Mouse (Mus musculus) bone marrow macrophage, adult 2 months (primary cell): ENCODE data around the gene Dlgap1. TPM values are rescaled to one million over a fixed set of nuclear protein-coding genes. Genes with fewer than 3 reads are reported as not detected.

Source experiments
- H3K27ac ChIP-seq: 2 replicates; pipeline ENCODE4 v1.5.1; 2012; ENCODE audit warnings: low read depth, low read length; ENCODE audit not compliant: insufficient read depth
- H3K4me1 ChIP-seq: 2 replicates; pipeline ENCODE4 v1.6.1; 2012; ENCODE audit warnings: low read length; ENCODE audit not compliant: control insufficient read depth, insufficient read depth
- H3K4me3 ChIP-seq: 2 replicates; pipeline ENCODE4 v1.5.1; 2012; ENCODE audit warnings: mild to moderate bottlenecking, low read length, moderate library complexity; ENCODE audit not compliant: insufficient read depth
- CTCF ChIP-seq: IDR thresholded peaks from 2 replicates; pipeline ENCODE4 v1.5.1; 2012; ENCODE audit warnings: low read depth, mild to moderate bottlenecking, low read length, moderate library complexity
- POLR2A ChIP-seq: IDR thresholded peaks from 2 replicates; pipeline ENCODE4 v1.6.1; 2012; ENCODE audit warnings: mild to moderate bottlenecking, low read depth, low read length, borderline replicate concordance
- polyA plus RNA-seq: library from polyadenylated mRNA; stranded (reverse); fragments of >200 nt; gene quantifications from 2 replicates; pipeline ENCODE4 v1.2.4, GENCODE M21; 2012; ENCODE audit not compliant: missing spikeins, insufficient read depth, insufficient read length

The Dlgap1 gene
- polyA plus RNA-seq, 1 experiment = not detected

DNA sequence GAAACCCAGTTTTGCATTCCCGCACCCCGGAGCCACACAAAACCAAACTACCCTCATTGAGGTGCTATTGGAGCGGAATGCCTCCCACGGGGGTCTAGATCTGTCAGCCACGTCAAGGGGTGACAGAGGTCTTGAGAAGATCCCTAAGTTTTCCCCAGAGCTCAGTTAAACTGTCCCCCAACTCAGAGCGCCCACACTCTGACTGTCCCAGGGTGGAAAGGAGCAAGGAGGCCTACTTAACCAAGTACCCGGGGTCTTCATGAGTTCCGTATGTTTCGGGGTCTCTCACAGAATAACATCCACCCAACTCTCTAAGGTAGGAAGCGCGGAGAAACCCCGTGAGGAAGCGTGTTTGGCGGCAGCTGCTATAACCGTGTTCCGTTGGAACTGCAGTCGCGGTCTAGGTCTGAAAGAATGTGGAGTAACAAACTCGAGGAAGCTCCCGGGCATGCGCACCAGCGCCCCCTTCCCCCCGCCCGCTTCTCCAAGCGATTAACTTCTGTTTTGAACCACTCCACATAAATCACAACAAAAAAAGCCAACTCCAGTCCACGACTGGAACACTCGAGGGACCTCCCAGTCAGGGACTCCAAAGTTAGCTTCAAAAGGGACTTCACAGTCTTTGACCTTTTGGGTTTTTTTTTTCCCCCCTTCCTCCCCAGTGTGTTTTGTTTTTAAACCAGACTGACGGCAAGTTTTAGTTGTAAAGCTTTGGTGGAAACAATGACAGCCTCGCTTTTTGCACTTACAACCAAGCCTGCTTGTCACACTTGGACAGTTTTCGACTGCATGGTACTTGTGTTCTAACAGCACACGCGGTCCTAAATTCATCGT is 880.7 kb downstream of the Dlgap1 start:
- H3K4me1 ChIP-seq = peaks cover 8% of the 10 kb centered on the region
- no peak for TF ChIP-seq CTCF
- no peak for TF ChIP-seq POLR2A
- H3K27ac ChIP-seq = peak overlapping the region; percentile 80
- H3K4me3 ChIP-seq = peak overlapping the region; percentile 96

DNA sequence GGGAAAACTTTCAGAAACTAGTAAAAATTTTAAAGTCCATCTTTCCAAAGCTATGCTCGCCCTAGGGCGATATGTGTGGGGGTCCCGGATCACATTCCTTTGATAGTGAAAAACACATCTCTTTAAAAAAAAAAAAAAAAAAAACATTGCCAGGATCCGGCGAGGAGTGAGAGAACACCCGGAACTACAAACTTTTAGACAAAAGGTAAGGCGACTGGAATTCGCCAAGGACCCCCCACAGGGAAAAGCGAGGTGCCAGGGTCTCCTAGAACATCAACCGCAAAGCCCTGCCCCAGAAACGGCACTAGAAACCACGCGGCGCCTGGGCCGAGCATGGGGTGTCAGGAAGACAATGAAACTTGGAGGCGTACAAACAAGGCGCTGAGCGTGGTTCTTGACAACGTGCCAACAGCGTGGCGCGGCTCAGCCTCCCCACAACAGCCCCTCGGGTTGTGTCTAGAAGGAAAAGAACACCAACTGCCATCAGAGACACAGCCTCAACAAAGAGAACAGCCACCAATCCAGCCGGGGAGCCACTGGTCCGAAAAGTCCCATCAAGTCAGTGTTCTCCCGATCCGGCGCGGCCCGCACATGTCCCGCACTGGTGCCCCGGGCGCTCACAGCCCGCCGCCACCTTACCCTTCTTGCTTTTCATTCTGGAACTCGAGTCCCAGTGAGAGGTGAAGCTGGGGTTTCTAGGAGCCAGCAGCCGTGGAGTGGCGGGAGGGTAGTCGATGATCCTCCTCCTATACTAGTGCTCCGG is 881.5 kb downstream of the Dlgap1 start:
- H3K4me3 ChIP-seq = peak overlapping the region; percentile 96
- peak overlapping the region; percentile 80 for H3K27ac ChIP-seq
- peaks cover 7% of the 10 kb centered on the region for H3K4me1 ChIP-seq
- TF ChIP-seq POLR2A (0 out of 2 replicates have a peak, but pooled peaks have one; percentile 23), CTCF (no peak)

DNA sequence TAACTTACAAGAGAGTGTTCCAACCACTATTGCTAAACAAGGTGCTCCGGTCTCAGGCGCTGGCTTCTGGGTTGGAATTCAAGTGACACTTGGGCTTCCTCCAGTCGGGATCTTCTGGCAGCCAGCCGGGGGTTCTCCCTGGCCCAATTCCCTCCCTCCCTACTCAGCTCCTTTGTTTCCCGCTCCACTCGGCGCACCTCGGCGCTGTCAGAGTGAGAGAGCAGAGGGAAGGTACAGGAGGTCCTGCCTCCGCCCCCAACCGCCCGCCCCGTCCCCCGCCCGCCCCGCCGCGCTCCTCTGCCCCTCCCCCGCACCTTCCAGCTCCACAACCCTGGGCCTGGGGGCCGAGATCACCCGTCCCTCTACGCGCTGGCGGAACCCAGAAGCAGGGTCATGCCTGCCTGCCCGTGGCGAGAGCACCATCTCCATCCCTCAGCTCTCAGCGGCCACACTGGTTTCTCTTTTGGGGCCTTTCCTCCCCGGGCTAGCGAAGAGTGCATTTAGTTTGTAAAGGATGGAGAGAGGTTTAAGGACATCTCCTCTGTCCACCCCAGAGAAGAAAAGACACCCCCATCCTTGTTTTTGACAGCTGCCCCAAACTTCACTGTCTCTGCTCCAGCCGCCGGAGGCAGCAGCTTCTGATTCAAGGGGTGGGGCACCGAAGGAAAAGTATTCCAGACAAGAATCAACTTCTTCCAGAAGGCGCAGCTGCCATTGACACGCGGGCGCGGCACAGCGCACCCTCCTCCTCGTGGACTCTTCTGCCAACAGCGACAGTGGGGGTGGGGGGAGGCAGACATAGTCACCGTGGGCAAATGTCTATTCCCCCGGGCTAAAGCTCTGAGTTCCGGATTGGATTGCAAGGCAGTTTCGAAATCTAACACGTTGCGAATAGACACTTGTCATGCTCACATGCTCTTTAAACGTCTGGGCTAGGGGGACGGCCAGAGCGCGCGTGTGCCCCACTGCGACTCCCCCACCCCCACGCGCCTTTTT is 882.4 kb downstream of the Dlgap1 start:
- TF ChIP-seq CTCF (no peak), POLR2A (peak; percentile 13; the same call in 1 of the 2 replicates)
- Histone ChIP-seq H3K4me3 (peak overlapping the region; percentile 96), H3K4me1 (peaks cover 4% of the 10 kb centered on the region), H3K27ac (peak overlapping the region; percentile 98)

DNA sequence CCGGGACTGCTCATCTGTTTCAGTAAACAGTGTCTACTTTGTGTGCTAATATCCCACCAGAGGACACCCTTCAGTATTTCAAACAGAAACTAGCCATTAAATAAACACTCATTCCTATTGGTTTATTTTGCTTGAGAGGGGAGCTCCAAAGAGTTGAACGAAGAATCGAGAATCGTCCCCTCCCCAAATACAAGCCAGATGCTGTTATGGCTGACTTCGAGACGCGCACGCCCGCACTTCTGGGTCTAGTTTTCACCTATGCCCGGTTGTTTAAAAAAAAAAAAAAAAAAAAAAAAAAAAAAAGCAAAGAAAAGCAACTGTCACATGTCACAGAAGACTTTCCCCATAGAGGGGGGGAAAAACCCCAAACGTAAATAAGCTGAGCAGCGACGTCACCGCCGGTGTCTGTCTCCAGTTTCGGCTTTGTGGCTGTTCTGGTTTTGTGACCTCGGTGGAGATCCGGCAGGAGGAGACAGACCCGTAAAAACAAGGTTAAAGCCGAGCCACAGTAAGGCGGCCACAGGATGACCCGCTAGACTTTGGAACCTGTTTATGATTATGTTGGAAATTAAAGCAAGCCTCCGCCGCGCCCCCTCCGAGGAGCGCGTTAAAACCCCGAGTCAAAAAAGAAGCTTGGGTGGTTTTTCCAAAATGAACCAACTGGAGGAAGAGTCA is 883.3 kb downstream of the Dlgap1 start:
- Histone ChIP-seq H3K4me1 (peaks cover 2% of the 10 kb centered on the region; the same call in 1 of the 2 replicates), H3K27ac (peak overlapping the region; percentile 98), H3K4me3 (peak overlapping the region; percentile 96)
- no peak for TF ChIP-seq CTCF
- no peak for TF ChIP-seq POLR2A

DNA sequence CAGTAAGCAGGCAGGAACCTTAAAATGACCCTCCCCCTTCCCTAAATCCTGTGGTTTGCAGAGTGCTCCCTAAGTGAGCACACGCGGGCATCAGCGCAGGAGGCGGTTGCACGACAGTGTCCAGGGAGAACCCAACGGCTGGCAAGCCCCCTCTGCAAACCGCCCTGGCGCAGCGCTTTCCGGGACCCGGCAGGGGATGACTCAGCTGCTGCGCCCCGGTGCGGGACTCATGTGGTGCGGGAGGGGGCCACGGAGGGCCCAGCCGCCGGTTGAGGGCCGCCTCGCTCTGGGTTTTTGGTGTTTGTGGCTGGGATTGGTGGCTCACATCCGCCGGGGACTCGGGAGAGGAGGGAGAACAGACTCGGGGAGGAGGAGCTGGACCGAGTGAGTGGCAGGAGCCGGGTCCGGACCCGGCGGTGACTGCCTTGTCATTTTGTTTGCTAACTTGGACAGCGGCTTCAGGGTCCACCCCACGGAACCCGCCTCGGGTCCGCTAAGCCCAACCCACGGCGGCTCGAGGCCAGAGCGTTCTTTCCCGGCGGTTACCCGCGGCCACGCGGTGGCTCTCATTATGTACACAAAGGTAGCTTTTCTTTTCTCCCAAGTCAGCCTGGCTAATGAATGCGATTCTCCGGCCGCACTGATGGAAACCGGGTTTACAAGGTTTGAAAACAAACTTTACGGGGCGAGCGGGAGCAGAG is 884.0 kb downstream of the Dlgap1 start:
- H3K4me3 ChIP-seq = peak overlapping the region; percentile 96
- peak overlapping the region; percentile 98 for H3K27ac ChIP-seq
- peaks cover 2% of the 10 kb centered on the region; the same call in 1 of the 2 replicates for H3K4me1 ChIP-seq
- TF ChIP-seq POLR2A = no peak
- no peak for TF ChIP-seq CTCF

GRCm38 (mm10) chr17:70853436-70853905 is 884.6 kb downstream of the Dlgap1 start, which contains the start of gene Tgif1:
TSS of gene Tgif1 (minus strand) at chr17:70853546.
- Histone ChIP-seq H3K27ac (peak within 1 kb of the TSS; percentile 98), H3K4me1 (peaks cover 2% of the 10 kb centered on the region; the same call in 1 of the 2 replicates), H3K4me3 (peak within 1 kb of the TSS; percentile 96)
- TF ChIP-seq POLR2A (no peak), CTCF (no peak)

GRCm38 (mm10) chr17:70854021-70854420 is 885.1 kb downstream of the Dlgap1 start:
- Histone ChIP-seq H3K4me3 (peak overlapping the region; percentile 96), H3K4me1 (peaks cover 2% of the 10 kb centered on the region; the same call in 1 of the 2 replicates), H3K27ac (peak overlapping the region; percentile 93)
- TF ChIP-seq CTCF (no peak), POLR2A (no peak)

DNA sequence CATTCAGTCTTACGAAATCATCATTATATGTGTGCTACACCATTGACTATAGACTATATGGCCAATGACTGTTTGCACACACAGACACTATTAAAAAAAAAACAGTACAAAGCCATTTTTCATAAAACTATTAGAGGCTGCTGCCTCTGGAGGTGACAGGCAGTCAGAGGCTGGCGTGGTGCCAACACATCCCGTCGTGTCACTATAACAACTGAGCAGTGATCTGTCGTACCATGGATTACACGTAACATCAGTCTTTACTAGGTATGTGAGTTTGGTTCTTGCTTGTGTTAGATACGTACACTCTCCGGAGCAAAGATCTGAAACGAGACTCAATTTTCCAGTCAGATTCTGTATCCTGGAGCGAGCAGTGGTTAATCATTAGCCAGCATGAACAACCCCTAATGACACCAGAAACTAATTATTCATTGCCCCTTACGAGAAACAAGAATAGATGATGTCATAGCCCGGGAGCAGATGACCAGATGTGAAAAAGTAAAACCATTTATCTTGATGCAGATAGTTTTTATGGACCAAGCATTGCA is 888.1 kb downstream of the Dlgap1 start:
- Histone ChIP-seq H3K4me3 (no peak overlapping the region), H3K4me1 (peaks cover 2% of the 10 kb centered on the region; the same call in 1 of the 2 replicates), H3K27ac (no peak overlapping the region)
- TF ChIP-seq CTCF (no peak), POLR2A (no peak)
